Mouse (Mus musculus) cerebellum, postnatal 36 days (tissue): ENCODE measurements around the gene Cep95.
A peak's percentile ranks its signal among the peaks of the same experiment; 100 is the strongest.
"Not testable (repeated sequence)": the region's sequence is repeated elsewhere in the genome, so short reads cannot be mapped to it uniquely, and the experiment has no call there.

Experiments
- DNase-seq, 2 experiments: peaks; one replicate each; pipeline ENCODE4 v3.0.0; 2021 to 2022; ENCODE audit warnings: mixed read lengths in 2 of 2

The Cep95 gene

DNA sequence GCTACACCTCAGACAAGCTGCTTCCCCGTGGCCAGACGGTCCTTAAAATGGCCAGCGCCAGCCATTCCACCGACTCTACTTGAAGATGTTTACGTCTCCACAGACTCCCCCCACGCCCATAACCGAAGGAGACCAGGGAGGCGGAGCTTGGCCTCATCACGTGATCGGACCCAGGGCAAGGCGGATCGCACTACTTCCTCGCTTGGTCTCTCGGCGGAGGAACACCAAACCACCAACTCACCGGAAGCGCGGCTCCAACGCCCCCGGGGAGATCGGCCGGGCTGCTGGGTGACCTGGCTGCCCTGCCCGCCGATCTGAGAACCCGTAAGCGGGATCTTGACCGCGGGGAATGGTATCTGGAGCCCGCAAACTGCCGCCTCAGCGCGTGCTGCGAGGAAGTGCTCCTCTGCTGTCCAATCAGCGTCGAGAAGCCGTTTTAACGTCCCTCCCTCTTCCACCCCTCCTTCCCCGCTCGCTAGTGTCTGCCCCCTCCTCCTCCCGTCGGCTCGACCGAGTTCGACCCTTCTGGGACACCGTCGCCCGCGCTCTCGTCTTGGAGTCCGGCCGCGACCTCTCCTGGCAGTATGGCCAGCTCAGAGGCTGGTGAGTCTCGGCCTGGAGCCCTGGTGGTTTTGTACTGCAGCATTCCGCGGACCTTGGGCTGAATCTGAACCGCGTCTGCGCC lies at the start of gene Cep95, which contains the start of gene Ddx5:
Gene Cep95, plus strand, starts transcription at position 478 of the 685 bp plus-strand sequence.
Gene Ddx5, minus strand, starts transcription at position 411 of the 685 bp plus-strand sequence.
- peak; percentile 97 to 99 for DNase-seq

DNA sequence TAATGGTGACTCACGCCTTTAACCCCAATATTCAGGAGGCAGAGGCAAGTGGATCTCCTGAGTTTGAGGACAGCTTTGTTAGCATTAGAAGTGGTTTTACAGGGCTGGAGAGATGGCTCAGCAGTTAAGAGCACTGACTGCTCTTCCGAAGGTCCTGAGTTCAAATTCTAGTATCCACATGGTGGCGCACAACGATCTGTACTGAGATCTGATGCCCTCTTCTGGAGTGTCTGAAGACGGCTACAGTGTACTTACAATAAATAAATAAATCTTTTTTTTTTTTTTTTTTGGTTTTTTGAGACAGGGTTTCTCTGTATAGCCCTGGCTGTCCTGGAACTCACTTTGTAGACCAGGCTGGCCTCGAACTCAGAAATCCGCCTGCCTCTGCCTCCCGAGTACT lies 48.3 kb upstream of the Cep95 start:
- DNase-seq: not testable (repeated sequence)

DNA sequence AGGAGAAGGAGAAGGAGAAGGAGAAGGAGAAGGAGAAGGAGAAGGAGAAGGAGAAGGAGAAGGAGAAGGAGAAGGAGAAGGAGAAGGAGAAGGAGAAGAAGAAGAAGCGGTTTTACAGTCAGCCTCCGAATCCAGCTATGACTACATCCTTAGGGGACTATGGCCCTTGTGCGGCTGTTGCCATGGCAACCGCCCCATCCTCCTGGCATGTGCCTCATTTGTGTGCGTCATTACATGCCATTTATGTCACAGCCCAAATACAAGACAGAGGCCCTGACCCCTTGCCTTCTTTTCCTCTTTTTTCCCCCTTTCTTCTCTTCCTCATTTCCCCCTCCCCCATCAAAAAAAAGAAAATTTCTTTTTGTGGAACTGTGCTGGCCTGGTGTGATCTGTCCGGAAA lies 47.8 kb upstream of the Cep95 start:
- DNase-seq: no peak

DNA sequence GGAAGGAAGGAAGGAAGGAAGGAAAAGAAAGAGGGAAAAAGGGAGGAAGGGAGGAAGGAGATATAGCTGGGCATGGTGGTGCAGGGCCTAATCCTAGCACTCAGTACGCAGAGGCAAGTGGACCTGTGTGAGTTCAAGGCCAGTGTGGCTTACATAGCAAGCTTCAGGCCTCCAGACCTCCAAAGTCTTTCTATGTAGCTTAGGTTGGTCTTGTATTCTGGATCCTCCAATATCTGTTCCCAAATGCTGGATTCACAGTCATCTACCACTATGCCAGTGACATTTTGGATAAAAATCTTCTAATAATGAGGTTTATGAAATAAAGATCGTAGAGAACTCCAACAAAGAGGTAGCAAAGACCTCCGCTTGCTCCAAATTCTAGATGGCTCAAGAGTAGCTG lies 47.2 kb upstream of the Cep95 start:
- DNase-seq: no peak

GRCm38 (mm10) chr11:106742388-106742841 lies 46.6 kb upstream of the Cep95 start:
- no peak for DNase-seq

DNA sequence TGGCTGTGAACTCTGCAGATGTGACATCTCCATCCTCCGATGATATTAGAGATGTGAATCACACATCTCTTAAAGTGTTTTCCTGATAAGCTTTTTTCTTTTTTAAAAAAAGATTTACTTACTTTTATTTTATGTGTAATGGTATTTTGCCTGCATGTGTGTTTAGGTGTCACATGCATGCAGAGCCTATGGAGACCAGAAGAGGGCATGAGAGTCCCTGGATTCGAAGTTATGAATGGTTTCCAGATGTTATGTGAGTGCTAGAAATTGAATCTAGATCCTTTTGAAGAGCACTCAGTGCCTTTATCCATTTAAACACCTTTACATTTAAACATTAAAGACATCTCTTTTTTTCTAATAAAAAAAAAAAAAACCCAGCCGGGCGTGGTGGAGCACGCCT lies 44.1 kb upstream of the Cep95 start:
- no peak for DNase-seq

DNA sequence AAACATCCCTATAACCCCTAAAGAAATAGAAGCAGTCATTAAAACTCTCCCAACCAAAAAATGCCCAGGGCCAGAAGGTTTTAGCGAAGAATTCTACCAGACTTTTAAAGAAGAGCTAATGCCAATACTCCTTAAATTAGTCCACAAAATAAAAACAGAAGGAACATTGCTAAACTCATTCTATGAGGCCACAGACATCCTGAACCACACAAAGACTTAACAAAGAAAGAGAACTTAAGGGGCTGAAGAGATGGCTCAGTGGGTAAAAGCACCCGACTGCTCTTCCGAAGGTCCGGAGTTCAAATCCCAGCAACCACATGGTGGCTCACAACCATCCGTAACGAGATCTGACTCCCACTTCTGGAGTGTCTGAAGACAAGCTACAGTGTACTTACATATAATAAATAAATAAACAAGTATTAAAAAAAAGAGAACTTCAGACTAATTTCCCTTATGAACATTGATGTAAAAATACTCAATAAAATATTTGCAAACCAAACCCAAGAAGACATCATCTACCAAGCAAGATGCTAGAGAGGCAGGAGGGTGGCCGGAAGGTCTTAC lies 39.4 kb upstream of the Cep95 start:
- not testable (repeated sequence) for DNase-seq

DNA sequence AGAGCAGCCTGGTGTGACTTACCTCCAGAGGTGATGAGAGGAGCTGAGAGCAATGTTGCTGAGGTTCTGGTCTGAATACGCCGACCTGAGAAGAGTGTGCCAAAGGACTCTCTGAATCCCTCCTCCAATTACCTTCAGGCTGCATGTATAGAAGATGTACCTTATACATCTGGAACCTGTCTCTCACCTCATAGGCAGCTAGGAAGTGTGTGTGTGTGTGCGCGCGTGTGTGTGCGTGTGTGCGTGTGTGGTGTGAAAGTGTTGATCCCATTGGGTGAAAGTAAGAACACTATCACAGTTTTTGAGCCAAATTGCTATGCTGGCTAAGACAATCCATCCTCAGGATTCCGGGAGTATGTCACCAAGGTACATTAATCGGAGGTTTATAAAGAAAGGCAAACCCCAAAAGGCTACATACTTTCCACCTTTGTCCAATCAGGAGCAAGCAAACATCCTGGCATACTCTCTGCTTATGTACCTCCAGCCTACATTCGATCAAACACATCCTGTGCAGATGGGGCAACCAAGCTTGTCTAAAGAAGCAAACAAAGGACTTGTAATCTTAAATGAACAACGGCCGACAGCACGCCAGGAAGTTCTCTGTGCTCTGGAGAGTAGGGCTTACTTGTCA lies 38.8 kb upstream of the Cep95 start, which contains the start of gene Pecam1:
Gene Pecam1, minus strand, starts transcription at position 508 of the 631 bp plus-strand sequence.
- DNase-seq: no peak

GRCm38 (mm10) chr11:106751039-106752018 lies 37.7 kb upstream of the Cep95 start, which contains the start of gene Milr1:
Milr1 (plus strand) TSS chr11:106751226.
- no peak for DNase-seq

- DNase-seq: no peak
Measured at GRCm38 (mm10) chr11:106752103-106752502, 36.9 kb upstream of the Cep95 start.

DNA sequence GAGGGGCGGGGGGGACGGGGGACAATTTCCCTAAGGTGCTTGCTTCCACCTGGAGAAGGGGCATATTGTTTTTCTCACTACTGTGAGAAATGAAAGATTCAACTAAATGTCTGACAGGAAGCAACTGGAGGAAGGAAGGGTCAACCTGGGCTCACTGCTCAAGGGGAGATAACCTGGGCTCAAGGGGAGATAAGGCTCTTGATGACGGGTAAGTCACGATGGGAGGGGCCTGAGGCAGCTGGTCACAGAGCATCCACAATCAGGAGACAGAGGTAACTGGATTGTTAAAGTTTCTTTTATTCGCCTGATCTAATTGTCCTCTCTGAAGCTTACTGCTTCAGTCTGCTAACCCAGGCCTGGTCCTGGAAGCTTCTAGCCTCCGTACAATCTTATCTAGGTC lies 35.7 kb upstream of the Cep95 start:
- DNase-seq: no peak

DNA sequence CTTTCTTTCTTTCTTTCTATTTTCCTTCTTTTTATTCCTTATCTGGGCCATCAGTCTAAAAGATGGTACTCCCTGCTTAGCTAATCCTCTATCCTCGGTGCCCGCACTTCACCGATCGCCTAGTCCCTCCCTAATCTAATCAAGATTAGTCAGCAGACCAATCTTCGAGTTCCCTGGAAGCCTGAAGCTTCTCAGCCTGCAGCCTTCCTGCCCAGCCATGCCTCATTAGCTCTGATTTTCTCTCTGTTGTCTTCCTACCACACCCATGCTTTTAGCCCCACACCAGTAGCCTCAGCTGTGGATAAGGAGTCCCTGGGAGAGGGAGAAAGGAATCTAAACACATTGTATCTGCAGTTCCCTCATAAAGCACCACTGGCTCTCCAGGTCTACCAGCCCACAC lies 33.5 kb upstream of the Cep95 start:
- no peak for DNase-seq

DNA sequence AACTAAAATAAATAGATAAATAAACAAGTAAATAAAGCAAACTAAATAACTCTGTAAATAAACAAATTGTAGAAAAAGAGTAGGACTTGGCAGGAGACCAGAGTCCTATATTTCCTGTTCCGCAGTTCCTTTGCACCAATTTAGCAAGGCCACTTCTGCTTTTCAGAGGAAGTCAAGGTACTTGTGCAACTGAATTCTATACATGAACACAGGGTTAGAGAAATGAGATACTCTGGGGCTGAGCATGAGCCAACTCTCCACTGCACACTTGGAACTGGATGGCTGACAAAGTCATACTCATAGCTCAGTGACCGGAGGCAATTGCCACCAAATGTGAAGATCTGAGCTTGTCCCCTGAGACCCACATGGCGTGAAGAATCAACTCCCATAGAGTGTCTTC lies 30.0 kb upstream of the Cep95 start:
- DNase-seq: no peak

DNA sequence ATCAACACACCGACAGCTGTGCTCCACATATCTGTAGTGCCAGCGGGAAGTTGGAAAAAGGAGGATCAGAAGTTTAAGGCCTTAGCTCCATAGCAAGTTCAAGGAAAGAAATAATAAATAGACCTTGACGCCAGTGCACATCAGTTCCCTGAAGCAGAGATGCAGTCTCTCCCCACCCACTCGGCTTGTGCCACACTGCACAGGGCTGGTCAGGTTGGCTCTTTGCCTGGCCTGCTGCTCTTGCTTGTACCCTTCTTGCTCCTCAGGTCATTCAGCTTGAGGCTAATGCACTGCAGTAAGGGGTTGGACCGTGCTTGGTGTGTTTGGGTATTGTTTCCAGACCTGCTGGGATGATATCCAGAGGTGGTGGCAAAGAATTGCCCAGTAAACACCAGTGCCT lies 28.5 kb upstream of the Cep95 start:
- no peak for DNase-seq

DNA sequence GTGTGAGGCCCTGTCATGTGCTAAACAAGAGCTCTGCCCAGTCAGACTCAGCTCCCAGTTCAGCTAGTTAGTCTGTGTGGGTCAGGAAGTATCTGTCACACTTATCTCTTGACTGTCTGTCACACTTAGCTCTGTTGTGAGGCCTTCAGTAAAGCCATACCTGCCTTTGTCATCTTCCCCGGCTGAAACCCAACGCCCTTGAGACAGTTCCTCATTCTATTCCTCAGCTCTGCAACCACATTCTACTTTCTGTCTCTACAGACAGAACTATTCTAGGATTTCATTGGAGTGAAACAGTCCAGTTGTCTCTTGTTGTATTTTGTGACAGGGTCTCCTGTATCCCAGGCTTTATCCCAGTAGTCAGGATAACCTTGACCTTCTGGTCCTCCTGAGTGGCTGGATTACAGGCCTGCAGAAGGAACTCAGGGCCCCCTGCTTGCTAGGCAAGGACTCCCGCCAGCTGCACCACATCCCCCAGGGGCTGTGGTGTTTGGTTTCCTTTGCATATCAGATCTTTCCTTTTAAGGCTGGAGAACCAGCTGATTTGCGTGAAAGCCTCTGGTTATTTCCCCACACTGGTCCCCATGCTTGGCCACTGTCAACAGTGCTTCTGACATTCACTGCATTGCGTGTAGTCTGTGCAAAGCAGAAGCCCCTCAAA lies 26.8 kb upstream of the Cep95 start:
- no peak for DNase-seq

- no peak for DNase-seq
Measured at GRCm38 (mm10) chr11:106762800-106763185, 26.3 kb upstream of the Cep95 start.

DNA sequence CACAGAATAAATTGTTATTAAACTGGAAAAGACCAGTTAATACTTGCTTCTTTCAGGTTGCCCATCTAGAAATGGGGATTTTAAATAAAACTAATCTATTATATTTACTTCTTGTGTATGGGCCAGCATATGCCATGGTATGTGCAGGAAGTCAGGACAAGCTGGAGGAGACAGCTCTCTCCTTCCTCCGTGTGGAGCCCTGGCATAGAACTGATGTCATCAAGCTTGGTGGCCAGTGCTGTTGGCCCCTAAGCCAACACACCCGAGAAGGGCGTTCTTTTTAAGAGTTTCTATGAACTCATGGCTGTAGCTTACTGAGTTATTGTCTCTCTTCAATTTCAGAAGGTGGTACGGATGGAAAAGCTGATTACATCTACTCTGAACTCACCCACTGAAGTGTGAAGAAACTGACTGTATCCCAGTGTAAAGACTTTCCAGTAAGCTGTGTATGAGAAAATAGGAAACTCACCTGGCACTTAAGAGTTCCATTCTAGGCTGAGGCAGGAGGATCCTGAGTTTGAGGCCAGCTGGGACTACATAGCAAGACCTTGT lies 22.4 kb upstream of the Cep95 start:
- no peak for DNase-seq

DNA sequence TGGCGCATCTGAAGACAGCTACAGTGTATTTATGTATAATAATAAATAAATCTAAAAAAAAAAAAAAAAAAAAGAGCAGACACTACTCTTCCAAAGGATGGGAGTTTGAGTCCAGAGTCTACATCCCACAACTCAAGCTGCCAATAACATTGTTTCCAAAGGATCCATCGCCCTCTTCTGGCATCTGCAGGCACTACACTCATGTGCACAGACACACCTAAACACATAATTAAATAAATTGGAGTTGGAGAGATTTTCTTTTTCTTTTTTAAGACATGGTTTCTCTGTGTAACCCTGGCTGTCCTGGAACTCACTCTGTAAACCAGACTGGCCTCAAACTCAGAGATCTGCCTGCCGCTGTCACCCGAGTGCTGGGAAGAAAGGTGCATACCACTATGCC lies 21.5 kb upstream of the Cep95 start:
- DNase-seq: no peak

GRCm38 (mm10) chr11:106770195-106770974 lies 18.7 kb upstream of the Cep95 start:
- no peak for DNase-seq

GRCm38 (mm10) chr11:106773061-106773460 lies 16.0 kb upstream of the Cep95 start:
- DNase-seq: no peak

DNA sequence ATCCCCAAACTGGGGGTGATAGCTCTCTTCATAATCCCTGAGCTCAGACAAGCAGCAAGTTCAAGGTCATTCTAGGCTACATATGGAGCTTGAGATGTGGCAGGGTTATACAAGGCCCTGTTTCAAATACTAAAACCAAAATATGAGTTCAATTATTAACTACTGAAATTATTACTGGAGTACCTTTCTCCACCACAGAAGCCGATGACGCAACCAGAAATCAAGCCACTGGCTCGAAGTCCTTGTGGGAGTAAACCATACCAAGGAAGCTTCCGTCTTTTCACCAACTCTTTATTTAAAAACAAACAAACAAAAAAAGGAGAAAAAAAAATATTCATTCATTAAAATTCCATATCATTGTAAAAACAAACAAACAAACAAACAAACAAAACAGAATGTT lies 12.1 kb upstream of the Cep95 start:
- no peak for DNase-seq
